Mouse (Mus musculus): Measurements from ENCODE around the gene Astn2.

- TF ChIP-seq USF1 (IDR thresholded peaks at IDR 0.05; ENCODE audit: low read depth) (no peak), TCF12 (IDR thresholded peaks at IDR 0.05; ENCODE audit: insufficient read depth, poor library complexity, severe bottlenecking) (no peak), POLR2A (IDR thresholded peaks at IDR 0.05; ENCODE audit: insufficient read length, low read depth) (no peak), TCF3 (IDR thresholded peaks at IDR 0.05; ENCODE audit: insufficient read length, low read depth) (no peak), MYOG (IDR thresholded peaks at IDR 0.05; ENCODE audit: control insufficient read depth in 1 of 3, insufficient read depth in 1 of 3, insufficient read length in 2 of 3, low read depth in 2 of 3) (no peak), CEBPB (IDR thresholded peaks at IDR 0.05; ENCODE audit: insufficient read depth, poor library complexity, severe bottlenecking) (no peak), MYOD1 (IDR thresholded peaks at IDR 0.05; ENCODE audit: control insufficient read depth in 1 of 3, insufficient read length in 2 of 3, low read depth in 2 of 3) (no peak), MAX (IDR thresholded peaks at IDR 0.05; ENCODE audit: low read depth) (no peak), POLR2AphosphoS2 (IDR thresholded peaks at IDR 0.05; ENCODE audit: insufficient read length, low read depth) (no peak), E2F4 (IDR thresholded peaks at IDR 0.05; ENCODE audit: insufficient read depth) (no peak), REST (IDR thresholded peaks at IDR 0.05; ENCODE audit: insufficient read depth, insufficient read length) (no peak)
Measured at GRCm38 (mm10) chr4:65770952-65771351, 633.5 kb downstream of the Astn2 start.

Data from myocyte (in vitro differentiated cells).